Mouse (Mus musculus) large intestine, adult 2 months (tissue): ENCODE data around the gene Cntn4. TPM values are rescaled to one million over a fixed set of nuclear protein-coding genes. Genes with fewer than 3 reads are reported as not detected.
"Not testable (repeated sequence)": the region's sequence is repeated elsewhere in the genome, so short reads cannot be mapped to it uniquely, and the experiment has no call there.

Experiments used
- DNase-seq: peaks from one replicate; pipeline ENCODE4 v3.0.0-alpha.2; 2012; ENCODE audit warnings: low read depth, low spot score
- WGBS: fragments of 180-500 bp; shearing (Covaris S2); methylation state at CpG from one replicate; pipeline ENCODE4 v1.1.7; 2018; 5-methylcytosine and 5-hydroxymethylcytosine counted together
- polyA plus RNA-seq: library from polyadenylated mRNA; depleted of rRNA; stranded (reverse); fragments of >200 nt; gene quantifications from 2 replicates; pipeline ENCODE4 v1.2.3, GENCODE M21; 2012

The Cntn4 gene
- polyA plus RNA-seq, 1 experiment, result 0.02 TPM

DNA sequence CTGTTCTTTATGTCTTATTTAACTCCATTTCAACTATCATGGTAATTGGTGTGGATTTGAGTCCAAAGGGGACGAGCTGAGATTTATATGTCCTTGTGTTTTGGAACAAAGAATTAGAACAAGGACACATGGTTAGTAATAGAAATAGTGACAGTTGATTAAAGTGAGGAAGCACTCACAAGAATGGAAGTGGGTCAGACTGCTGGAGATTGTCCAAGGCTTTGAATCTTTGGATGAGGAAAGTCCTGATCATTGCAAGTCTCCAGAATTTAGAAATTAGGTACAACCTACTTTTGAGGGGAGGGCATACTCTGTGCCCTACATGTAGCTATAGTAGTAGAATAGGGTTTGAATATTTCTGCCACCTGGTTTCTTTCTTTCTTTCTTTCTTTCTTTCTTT lies 622.0 kb downstream of the Cntn4 start:
- 42% methylated on average over 1 of the region's 1 CpGs for WGBS

GRCm38 (mm10) chr6:106300179-106300578 lies 622.7 kb downstream of the Cntn4 start:
- DNase-seq, result no peak
- WGBS, result 48% methylated on average over 3 of the region's 3 CpGs

More for the DNA sequence above, 622.0 kb downstream of the Cntn4 start:
- DNase-seq, result no peak

DNA sequence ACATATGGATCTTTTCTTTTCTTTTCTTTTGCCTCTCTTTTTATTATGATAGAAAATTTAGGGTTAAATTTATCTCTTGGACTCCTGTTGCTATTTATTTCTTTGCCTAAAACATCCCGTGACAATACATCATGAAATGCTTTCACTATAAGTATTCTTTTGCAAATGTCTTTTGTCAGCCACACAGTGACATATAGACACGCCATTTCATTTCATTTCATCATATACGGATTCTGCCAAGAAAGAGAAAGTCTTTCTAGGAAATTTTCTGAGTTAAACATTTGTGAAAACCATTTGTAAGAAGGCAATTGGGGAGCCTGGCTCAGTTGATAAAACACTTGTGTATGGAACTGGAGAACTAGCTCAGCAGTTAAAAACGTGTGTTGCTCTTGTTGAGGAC lies 625.0 kb downstream of the Cntn4 start:
- no peak for DNase-seq
- whole genome bisulfite sequencing, result 54% methylated on average over 4 of the region's 4 CpGs

DNA sequence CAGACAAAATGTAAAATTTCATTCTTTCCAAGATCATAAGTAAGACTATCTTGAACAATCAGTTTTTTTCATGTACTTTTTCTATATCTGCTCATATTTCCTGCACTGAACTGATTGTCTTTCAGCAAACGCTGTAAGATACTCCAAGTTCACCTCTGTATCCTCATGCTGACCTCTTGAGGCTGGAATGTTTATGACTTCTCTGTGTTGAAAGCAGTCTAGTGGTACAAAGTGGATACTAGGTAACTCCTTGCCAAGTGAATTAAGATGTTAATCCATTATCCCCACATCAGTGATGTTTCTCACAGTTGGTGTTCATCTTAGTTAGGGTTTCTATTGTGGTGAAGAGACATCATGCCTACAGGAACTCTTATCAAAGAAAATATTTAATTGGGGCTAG lies 651.5 kb downstream of the Cntn4 start:
- DNase-seq, result no peak
- WGBS, result 37% methylated on average over 1 of the region's 1 CpGs

DNA sequence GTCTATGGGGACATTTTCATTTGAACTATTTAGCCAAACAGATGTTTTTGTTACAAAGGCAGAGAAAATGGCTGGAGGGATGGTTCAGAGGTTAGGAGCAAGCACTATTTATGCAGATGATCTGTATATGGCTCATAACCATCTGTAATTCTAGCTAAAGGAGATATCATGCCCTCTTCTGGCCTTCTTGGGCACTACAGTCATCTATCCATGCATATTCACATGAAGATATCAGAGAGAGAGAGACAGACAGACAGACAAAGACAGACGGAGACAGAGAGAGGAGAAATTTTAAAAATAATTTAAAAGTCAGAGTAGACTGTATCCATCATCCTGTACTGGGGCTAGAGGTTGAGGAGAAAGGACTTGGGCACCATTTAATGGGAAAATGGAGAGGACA lies 652.2 kb downstream of the Cntn4 start:
- no peak for DNase-seq
- 81% methylated on average over 1 of the region's 1 CpGs for WGBS

DNA sequence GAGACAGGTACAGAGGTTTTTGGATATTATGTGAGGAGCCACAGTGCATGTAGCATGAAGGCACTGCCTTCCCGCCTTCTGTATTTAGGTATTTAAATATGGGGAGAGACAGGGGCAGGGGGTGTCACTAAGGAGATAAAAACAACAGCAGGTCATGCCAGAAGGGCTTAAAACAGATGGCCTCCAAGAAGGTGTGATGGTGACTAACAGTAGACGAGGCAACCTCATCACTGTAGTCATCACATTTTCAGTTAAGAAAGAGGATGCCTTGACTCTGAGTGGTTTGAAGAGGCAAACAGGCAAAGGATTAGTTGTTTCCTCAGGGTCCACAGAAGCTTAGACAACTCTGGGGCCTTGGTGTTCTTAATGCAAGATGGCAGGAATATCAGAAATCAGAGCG lies 655.0 kb downstream of the Cntn4 start:
- WGBS, result 81% methylated on average over 3 of the region's 3 CpGs
- DNase-seq, result no peak

DNA sequence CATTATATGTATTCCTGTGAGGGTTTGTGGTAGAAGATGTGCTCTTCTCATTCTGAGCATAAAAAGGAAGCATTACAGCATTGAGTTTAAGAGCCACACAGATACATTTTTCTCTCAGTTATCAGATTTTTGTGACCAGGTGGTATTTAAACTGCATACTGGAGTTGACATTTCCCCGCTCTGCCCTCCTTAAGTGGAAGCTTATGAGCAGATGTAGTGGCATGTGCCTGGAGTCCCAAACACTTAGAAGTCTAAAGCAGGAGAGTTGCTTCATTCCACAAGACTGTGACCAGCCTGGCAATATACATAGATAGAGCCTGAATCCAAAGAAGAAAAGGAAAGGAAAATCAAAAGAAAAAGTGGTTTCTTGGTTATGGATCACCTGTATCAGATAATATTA lies 655.5 kb downstream of the Cntn4 start:
- DNase-seq, result no peak
- 77% methylated on average over 1 of the region's 1 CpGs for WGBS

- no peak for DNase-seq
- 47% methylated on average over 1 of the region's 1 CpGs for WGBS
These were observed 657.6 kb downstream of the Cntn4 start for GRCm38 (mm10) chr6:106335066-106335465.

GRCm38 (mm10) chr6:106336805-106337204 lies 659.3 kb downstream of the Cntn4 start:
- WGBS, result 75% methylated on average over 3 of the region's 3 CpGs
- DNase-seq, result no peak

DNA sequence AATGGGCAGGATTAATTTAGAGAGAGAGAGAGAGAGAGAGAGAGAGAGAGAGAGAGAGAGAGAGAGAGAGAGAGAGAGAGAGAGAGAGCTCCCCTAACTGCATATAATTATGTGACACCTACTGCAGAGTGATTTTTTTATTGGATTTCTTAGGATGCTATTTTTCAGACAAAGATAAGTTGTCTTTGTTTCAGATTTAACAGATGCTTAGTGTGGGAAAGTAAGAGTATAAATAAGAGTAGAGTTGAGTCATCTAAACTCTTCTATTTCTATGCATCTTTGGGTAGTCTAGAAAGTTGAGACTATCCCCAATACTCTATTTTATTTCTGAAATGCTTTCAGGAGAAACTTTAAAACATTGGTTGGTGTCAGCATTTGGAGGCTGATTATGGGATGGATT lies 660.4 kb downstream of the Cntn4 start:
- no peak for DNase-seq

GRCm38 (mm10) chr6:106341114-106341513 lies 663.7 kb downstream of the Cntn4 start:
- no peak for DNase-seq

GRCm38 (mm10) chr6:106350072-106350471 lies 672.6 kb downstream of the Cntn4 start:
- DNase-seq, result no peak
- 47% methylated on average over 3 of the region's 3 CpGs for WGBS

DNA sequence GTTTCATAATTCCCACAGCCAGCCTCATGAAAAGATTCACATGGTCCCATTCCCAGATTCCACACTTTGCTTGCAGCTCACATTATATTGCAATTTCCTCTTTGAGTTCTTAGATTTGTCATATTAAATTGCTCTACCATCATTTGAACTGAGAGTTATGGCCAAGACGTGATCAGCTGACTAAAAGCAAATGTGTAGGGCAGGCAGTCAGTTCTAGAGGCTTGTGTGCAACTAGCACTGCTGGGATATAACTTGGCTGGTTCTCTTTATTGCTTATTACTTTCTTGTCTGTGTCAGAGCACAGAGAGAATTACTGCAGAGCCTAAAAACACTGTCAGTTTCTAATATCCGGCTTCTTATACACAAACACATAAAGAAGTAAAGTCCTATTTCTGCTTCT lies 673.9 kb downstream of the Cntn4 start:
- 70% methylated on average over 2 of the region's 2 CpGs for WGBS
- no peak for DNase-seq

DNA sequence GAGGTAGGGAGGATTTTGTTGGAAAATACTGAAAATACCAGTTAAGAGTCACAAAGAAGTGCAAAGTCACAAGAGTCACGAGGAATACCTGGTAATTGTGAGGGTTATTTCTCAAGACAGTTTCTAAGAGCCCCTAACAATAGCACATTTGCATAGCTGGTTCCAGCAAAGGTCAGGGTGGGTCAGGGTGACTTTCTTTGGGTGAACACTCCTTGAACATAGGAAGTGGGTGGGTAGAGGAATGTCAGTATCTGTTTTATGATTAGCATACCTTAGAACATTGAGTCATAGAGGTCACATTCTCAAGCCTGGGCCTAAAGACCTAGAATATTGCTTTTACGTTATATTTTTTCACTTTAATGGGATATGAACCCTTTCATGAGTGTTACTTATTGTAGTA lies 681.3 kb downstream of the Cntn4 start:
- DNase-seq, result not testable (repeated sequence)
- 63% methylated on average over 2 of the region's 2 CpGs for WGBS

DNA sequence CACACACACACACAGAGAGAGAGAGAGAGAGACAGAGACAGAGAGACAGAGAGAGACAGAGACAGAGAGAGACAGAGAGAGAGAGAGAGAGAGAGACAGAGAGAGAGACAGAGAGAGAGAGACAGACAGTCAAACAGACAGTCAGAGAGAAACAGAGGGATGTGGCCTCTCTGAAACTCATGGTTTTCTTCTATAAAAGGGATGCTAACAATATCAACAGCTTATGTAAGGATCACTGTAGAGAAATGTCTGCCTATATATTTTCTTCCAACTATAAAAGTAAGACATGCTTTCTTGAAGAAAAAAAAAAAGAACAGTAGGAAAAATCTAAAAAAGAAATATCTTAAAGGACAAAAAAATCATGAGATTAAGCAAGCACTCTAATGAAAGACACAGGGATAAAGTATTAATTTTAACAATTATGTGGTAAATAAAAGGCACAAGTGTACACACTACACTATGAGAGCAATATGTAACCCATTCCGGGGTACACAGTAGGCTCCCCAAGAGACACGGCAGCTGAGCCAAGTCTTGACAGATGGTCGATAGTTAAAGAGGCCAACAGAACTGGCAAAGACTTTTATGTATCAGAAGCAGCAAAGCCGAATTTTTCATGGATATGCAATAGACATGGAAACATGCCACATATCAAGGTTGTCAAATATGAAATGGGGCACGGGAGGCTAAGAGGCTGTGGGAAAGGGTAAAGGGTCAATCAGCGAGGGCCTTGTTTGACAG lies 704.0 kb downstream of the Cntn4 start:
- DNase-seq, result no peak
- WGBS, result 78% methylated on average over 6 of the region's 6 CpGs

DNA sequence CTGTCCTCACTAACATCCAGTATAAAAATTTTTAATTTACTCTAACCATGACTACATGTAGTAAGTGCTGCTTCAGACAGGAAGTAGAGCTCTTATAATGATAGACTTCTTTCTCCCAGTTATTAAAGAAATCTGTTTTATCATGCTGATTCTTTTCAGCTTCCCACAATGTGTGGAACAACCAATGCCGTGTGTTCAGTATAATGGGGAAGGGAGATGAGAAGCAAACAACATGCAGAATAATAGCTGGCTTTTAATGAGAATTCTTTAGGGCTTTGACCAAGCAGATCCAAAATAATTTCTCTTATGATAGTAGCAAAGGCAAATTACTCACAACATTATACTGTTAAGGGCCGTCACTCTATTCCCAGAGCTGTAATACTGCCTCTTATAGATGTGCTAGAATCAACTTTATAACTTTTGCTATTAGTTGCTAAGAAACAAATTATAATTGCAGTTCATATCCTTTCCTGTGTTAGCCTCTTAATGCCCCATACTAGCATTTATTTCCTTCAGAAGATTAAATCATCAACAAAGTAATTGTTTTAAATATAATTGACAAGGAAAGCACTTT lies 710.5 kb downstream of the Cntn4 start:
- WGBS, result 73% methylated on average over 2 of the region's 2 CpGs
- DNase-seq, result no peak

DNA sequence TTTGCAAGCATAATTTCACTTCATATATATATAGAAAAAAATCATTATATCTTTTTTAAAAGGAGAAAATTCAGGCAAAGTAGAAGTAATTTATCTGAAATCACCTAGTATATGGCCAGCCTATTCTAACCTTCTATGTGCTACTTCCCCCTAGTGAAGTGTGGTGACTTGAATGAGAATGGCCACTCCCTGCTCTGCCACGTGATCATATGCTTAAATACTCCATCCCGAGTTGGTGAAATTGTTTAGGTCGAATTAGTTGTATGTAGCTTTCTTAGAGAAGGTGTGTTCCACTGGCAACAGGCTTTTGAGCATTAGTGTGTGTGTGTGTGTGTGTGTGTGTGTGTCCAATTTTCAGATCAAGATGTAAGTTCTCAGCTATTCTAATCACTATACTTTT lies 730.6 kb downstream of the Cntn4 start:
- 54% methylated on average over 3 of the region's 3 CpGs for WGBS
- no peak for DNase-seq

GRCm38 (mm10) chr6:106408634-106409033 lies 731.2 kb downstream of the Cntn4 start:
- WGBS, result 80% methylated on average over 3 of the region's 3 CpGs
- DNase-seq, result no peak

DNA sequence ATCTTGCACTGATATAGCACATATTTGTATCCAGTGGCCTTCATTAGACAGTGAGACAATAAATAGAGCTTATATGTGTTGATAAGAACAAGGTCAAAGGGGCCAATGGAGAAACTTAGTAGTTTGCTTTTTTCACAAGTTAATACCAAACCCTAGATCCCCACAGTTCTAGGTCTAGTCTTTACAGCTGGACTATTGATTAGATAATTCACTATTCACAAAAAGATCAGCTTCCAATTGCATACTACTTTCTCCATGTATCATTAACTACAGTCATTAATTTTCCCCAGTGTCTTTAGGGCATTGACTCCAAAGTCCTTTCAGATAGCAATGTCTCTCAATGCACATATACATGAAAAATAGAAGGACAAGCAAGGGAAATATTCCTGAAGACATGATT lies 745.5 kb downstream of the Cntn4 start:
- no peak for DNase-seq

DNA sequence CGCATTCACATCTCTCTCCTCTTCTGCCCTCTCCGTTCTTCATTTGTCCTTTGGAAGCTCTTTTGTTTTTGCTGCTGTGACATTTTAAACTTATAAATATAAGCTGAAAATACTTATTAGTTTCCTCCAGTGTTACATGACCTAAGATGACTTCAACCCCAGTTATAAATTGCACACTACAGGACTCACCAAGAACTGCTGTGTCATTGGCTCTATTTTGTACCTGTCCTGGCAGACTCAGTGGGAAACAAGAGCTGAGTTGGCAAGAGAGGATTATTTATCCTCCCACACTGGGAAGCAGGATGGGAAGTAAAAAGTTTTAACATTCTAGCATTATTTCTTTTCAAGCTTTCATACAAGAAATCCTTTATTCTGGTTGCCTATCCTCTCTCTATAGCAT lies 746.0 kb downstream of the Cntn4 start:
- WGBS, result 87% methylated on average over 2 of the region's 2 CpGs

DNA sequence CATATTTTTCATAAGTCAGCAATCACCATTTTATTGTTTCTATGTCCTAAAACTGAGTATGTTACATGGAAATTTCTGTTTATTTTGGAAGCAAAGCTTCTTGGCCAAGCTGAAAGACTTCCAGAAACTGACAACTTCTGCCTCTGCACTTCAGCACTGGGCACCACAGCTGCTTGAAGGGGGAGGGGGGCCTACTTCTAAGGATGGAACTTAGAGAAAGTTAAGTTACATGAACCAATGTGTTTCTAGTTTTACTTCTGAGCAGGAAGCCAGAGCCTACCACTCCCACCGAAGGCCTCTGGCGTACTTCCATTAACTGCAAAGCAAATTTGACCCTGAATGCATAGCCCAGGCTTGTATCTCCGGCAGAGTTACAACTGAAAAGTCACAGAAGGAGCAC lies 749.2 kb downstream of the Cntn4 start:
- 75% methylated on average over 3 of the region's 3 CpGs for WGBS
- no peak for DNase-seq

More for the DNA sequence above, 746.0 kb downstream of the Cntn4 start:
- DNase-seq, result no peak

DNA sequence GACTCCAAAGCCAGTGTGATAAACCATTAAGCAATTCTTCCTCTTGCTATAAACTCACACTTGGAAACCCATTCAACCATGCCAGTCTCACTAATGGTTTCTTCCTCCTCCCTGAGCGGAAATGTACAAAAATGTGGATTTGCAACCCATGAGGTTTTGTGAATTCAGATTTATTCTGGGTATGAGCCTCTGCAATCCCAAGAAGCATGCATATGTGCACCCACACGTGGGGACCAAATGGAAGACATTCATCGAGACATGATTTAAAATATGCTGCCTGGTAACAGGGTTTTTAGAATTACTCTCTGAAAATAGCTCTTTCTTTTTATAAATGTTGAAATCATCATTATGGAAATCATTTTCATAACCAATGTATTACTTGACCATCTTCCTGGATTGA lies 754.0 kb downstream of the Cntn4 start:
- DNase-seq, result no peak
- 87% methylated on average over 3 of the region's 3 CpGs for WGBS
